In the genomic region with DNA sequence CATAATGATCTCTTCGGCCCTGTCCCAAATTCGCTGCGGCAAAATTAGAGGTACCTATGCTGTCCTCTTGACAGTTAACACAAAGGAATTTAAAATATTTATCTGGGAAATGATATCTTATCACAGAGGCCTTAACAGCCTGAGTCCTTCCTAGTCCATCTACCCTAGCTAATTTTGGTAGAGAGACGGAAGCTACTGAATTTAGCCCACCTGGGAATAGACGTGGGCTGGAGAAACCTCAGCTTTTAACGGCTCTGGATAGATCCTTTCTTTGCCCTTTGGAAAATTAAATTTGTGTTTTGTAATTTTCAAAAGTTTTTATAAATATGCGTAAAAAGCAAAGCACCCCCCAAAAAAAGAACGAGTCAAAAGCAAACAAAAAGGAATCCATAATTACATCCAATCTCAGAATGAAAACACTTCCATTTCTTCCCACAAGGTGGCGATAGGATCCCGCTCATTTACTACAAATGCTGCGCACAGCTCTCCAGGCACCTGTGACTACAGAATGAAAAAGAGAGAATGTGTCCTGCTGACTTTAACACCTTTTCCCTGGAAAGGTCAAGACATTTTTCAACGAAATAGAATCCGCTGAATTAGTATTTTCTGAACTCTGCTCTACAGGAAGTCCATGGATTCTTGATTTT, we compare ENCODE assay signal across 8 mouse cellular contexts. TPM values are rescaled to one million over a fixed set of nuclear protein-coding genes. Genes with fewer than 3 reads are reported as not detected.
DNase-seq lines count a peak whose midpoint lies in the region; ATAC-seq and TF ChIP-seq lines count a peak whose summit lies in the region.

No protein-coding gene starts in this region.

- no peak overlapping the region for H3K27ac ChIP-seq in kidney, adult 2 months (ENCODE audit: insufficient read depth, low read depth, low read length)
- H3K27ac ChIP-seq in kidney, embryonic 15.5 days = no peak overlapping the region
- H3K27ac ChIP-seq in cortical plate, adult 2 months (ENCODE audit: insufficient read depth, low read length) = no peak overlapping the region
- H3K27ac ChIP-seq in midbrain, embryonic 12.5 days (replicated peaks) = no peak overlapping the region

- no peak overlapping the region for H3K4me2 ChIP-seq in kidney, embryonic 15.5 days
- no peak overlapping the region for H3K4me2 ChIP-seq in midbrain, embryonic 12.5 days (replicated peaks)

- TF ChIP-seq POLR2A in kidney, adult 2 months (IDR thresholded peaks at IDR 0.05; ENCODE audit: low read depth, low read length) = no peak
- TF ChIP-seq POLR2A in cortical plate, adult 2 months (IDR thresholded peaks at IDR 0.05; ENCODE audit: extremely low read depth, insufficient read depth, low read length) = no peak

- peak; percentile 66 for DNase-seq in kidney, adult 2 months
- peak; percentile 70 for DNase-seq in ZHBTc4 (ENCODE audit: low read depth, low spot score)
- peak; percentile 10 to 44 for DNase-seq in heart, adult 9 months (ENCODE audit: low spot score in 2 of 2)
- DNase-seq in layer of hippocampus, postnatal 14 days (ENCODE audit: low spot score in 2 of 2) = peak; percentile 55 to 85
- peak; percentile 14 to 54 for DNase-seq in spleen, postnatal 10 days (ENCODE audit: low spot score in 2 of 2)

- 40% methylated on average over 13 of the region's 13 CpGs for whole genome bisulfite sequencing in kidney, adult 2 months
- WGBS in kidney, embryonic 15.5 days = 42% methylated on average over 13 of the region's 13 CpGs
- 43% methylated on average over 13 of the region's 13 CpGs for WGBS in midbrain, embryonic 12.5 days

- H3K4me1 ChIP-seq in kidney, adult 2 months (ENCODE audit: control insufficient read depth, insufficient read depth, low read length) = no peaks in the 10 kb centered on the region
- no peaks in the 10 kb centered on the region for H3K4me1 ChIP-seq in kidney, embryonic 15.5 days
- H3K4me1 ChIP-seq in cortical plate, adult 2 months (ENCODE audit: control insufficient read depth, insufficient read depth, low read length) = no peaks in the 10 kb centered on the region
- H3K4me1 ChIP-seq in midbrain, embryonic 12.5 days = no peaks in the 10 kb centered on the region

- TF ChIP-seq CTCF in kidney, adult 2 months (conservative IDR thresholded peaks at IDR 0.05; ENCODE audit: insufficient read depth, insufficient read length, low read depth, low read length) = peak; percentile 72
- peak; percentile 81 for TF ChIP-seq CTCF in cortical plate, adult 2 months (IDR thresholded peaks at IDR 0.05; ENCODE audit: extremely low read depth, insufficient read depth, low read length)

- H3K36me3 ChIP-seq in kidney, adult 2 months (ENCODE audit: control insufficient read depth, insufficient read depth, low read length) = no peaks in the 10 kb centered on the region
- no peaks in the 10 kb centered on the region for H3K36me3 ChIP-seq in kidney, embryonic 15.5 days
- no peaks in the 10 kb centered on the region for H3K36me3 ChIP-seq in midbrain, embryonic 12.5 days

- no peaks in the 10 kb centered on the region for H3K27me3 ChIP-seq in kidney, adult 2 months (replicated peaks; ENCODE audit: control insufficient read depth, insufficient read depth, low read length)
- H3K27me3 ChIP-seq in kidney, embryonic 15.5 days = no peaks in the 10 kb centered on the region
- no peaks in the 10 kb centered on the region for H3K27me3 ChIP-seq in midbrain, embryonic 12.5 days

- no peak overlapping the region for H3K4me3 ChIP-seq in kidney, adult 2 months (ENCODE audit: insufficient read depth, low read depth, low read length)
- H3K4me3 ChIP-seq in kidney, embryonic 15.5 days (replicated peaks) = no peak overlapping the region
- H3K4me3 ChIP-seq in cortical plate, adult 2 months (ENCODE audit: insufficient read depth, low read length) = no peak overlapping the region
- no peak overlapping the region for H3K4me3 ChIP-seq in midbrain, embryonic 12.5 days

- no peak overlapping the region for H3K9ac ChIP-seq in kidney, embryonic 15.5 days
- H3K9ac ChIP-seq in midbrain, embryonic 12.5 days (replicated peaks) = no peak overlapping the region

- no peak for ATAC-seq in kidney, embryonic 15.5 days (replicated peaks; ENCODE audit: low FRiP score)
- peak; percentile 81; the same call in 1 of the 2 replicates for ATAC-seq in midbrain, embryonic 12.5 days (ENCODE audit: low FRiP score, low read depth)

- H3K9me3 ChIP-seq in kidney, embryonic 15.5 days (replicated peaks) = no peaks in the 10 kb centered on the region
- H3K9me3 ChIP-seq in midbrain, embryonic 12.5 days = no peaks in the 10 kb centered on the region

RNA-seq across cellular contexts. Expression of a gene that starts 37.4 kb away (rescaled TPM):
- polyA plus RNA-seq in kidney, adult 2 months (2012; rRNA removed) = 0.08 TPM in 1 of 2 replicates, not detected in the other
- 0.66 and 1.1 TPM in 2 replicates for polyA plus RNA-seq in kidney, embryonic 15.5 days (2015; fragmentation: Nextera tagmentation; extraction: Ambion mirVana)
- not detected in 2 replicates for polyA plus RNA-seq in cortical plate, adult 2 months (2012; rRNA removed)
- under 1 TPM; 0.91 to 0.99 TPM for total RNA-seq in layer of hippocampus, postnatal 14 days (2021)
- polyA plus RNA-seq in midbrain, embryonic 12.5 days (2016; fragmentation: Nextera tagmentation; extraction: Ambion mirVana) = 0.43 and 0.59 TPM in 2 replicates
